In the genomic region with DNA sequence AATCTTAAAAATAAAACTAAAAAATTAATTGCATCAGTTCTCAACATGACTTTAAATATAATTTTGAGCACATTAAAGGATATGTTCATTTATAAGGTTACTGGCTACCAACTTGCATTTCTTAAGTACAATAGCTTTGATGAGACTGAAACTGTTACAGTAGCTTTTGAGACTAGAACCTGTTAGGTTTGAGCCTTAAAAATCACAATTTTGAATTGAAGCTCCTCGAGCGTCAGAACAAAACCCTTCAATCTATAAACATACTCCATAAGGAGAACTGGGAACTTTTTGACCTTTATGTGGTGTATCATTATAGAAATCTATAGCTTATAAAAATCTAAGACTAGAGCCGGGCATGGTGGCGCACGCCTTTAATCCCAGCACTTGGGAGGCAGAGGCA, we compare ENCODE assay signal across 18 mouse cellular contexts.
"Had no signal": no experiment of that assay in that cellular context is flagged by ENCODE, and none has a peak within 500 bp of the region (broad histone marks: within the 10 kb centered on the region; RNA-seq: fewer than 3 reads in every experiment).

No protein-coding gene starts in this region.

- H3K4me2 ChIP-seq: liver, embryonic 11.5 days; liver, embryonic 13.5 days; liver, embryonic 15.5 days; lung, embryonic 15.5 days; midbrain, embryonic 13.5 days; neural tube, embryonic 12.5 days; stomach, embryonic 15.5 days had no signal

- ATAC-seq: liver, postnatal 0 days; lung, postnatal 0 days; midbrain, embryonic 13.5 days had no signal

- H3K4me3 ChIP-seq: liver, embryonic 13.5 days; liver, embryonic 15.5 days; lung, embryonic 15.5 days; megakaryocyte, embryonic 14.5 days; midbrain, embryonic 13.5 days; neural tube, embryonic 12.5 days; stomach, embryonic 15.5 days had no signal

- H3K36me3 ChIP-seq: liver, embryonic 13.5 days; liver, embryonic 15.5 days; lung, embryonic 15.5 days; neural tube, embryonic 12.5 days; stomach, embryonic 15.5 days had no signal

- H3K9me3 ChIP-seq: liver, embryonic 13.5 days; liver, embryonic 15.5 days; lung, embryonic 15.5 days; stomach, embryonic 15.5 days had no signal

- H3K27ac ChIP-seq: liver, embryonic 13.5 days; liver, embryonic 15.5 days; lung, embryonic 15.5 days; macrophage; midbrain, embryonic 13.5 days; neural tube, embryonic 12.5 days; stomach, embryonic 15.5 days; stomach, postnatal 0 days had no signal

- H3K27me3 ChIP-seq: liver, embryonic 13.5 days; liver, embryonic 15.5 days; lung, embryonic 15.5 days; midbrain, embryonic 13.5 days; neural tube, embryonic 12.5 days; stomach, embryonic 15.5 days had no signal

- DNase-seq: liver, embryonic 13.5 days; liver, postnatal 0 days; lung, adult 2 months; lung, postnatal 14 days; lung, postnatal 36 days; right cerebral cortex, postnatal 14 days; thymus, adult 2 months; thymus, postnatal 36 days had no signal

- H3K9ac ChIP-seq: liver, embryonic 13.5 days; liver, embryonic 15.5 days; liver, postnatal 0 days; lung, embryonic 15.5 days; midbrain, embryonic 13.5 days; neural tube, embryonic 12.5 days; stomach, embryonic 15.5 days had no signal

- H3K4me1 ChIP-seq: liver, embryonic 13.5 days; liver, embryonic 15.5 days; lung, embryonic 15.5 days; megakaryocyte, embryonic 14.5 days; midbrain, embryonic 13.5 days; neural tube, embryonic 12.5 days; stomach, embryonic 15.5 days had no signal
